Comparison of ENCODE assay signal across 8 mouse cellular contexts in the genomic region with DNA sequence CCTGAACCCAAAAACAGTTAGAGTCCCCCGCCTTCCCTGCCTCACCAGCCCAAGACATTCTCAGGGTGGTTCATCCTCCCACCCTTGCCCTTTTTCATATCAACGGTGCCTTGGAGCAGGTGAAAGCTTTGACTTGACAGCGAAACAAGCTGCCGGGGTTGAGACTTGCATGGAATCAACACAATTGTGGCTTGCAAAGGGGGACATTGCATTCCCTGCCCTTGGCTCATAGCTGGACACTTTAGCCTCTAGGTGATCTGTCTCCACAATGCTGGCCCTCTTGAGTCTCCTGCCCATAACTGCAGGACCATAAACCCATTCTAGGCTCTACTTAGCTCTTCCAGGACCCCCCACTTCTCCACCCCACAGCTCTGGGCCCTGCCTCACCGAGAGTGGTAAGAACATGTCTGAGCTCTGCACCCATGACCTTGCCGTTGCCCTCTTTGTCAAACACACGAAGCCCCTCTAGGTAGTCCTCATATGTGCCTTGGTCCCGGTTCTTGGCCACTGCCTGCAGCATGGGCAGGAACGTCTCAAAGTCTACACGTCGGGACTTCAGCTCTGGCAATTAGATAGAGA. TPM values are rescaled to one million over a fixed set of nuclear protein-coding genes. Genes with fewer than 3 reads are reported as not detected.
A peak's percentile ranks its signal among the peaks of the same experiment; 100 is the strongest.
DNase-seq lines count a peak whose midpoint lies in the region; ATAC-seq and TF ChIP-seq lines count a peak whose summit lies in the region.

No protein-coding gene starts in this region.

- WGBS in bone marrow, adult 2 months, result 18% methylated on average over 11 of the region's 11 CpGs
- 57% methylated on average over 11 of the region's 11 CpGs for WGBS in hindbrain, embryonic 12.5 days
- WGBS in midbrain, embryonic 14.5 days, result 61% methylated on average over 11 of the region's 11 CpGs

- no peak for TF ChIP-seq CTCF in bone marrow, adult 2 months (IDR thresholded peaks at IDR 0.05; ENCODE audit: control insufficient read depth, insufficient read depth, low read length)

- no peak for ATAC-seq in hindbrain, embryonic 12.5 days (ENCODE audit: low FRiP score)
- ATAC-seq in midbrain, embryonic 14.5 days (ENCODE audit: low FRiP score, low TSS enrichment), result no peak
- ATAC-seq in granulocyte monocyte progenitor cell, adult 5-6 weeks (replicated peaks; ENCODE audit: poor library complexity, severe bottlenecking), result no peak

- H3K27me3 ChIP-seq in hindbrain, embryonic 12.5 days, result no peaks in the 10 kb centered on the region
- no peaks in the 10 kb centered on the region for H3K27me3 ChIP-seq in midbrain, embryonic 14.5 days (ENCODE audit: control insufficient read depth, insufficient read depth, low read length)

- peaks cover 2% of the 10 kb centered on the region; the same call in 1 of the 2 replicates for H3K4me1 ChIP-seq in bone marrow, adult 2 months (ENCODE audit: control insufficient read depth, insufficient read depth, low read length)
- peaks cover 38% of the 10 kb centered on the region for H3K4me1 ChIP-seq in hindbrain, embryonic 12.5 days
- peaks cover 26% of the 10 kb centered on the region for H3K4me1 ChIP-seq in midbrain, embryonic 14.5 days (ENCODE audit: control insufficient read depth, insufficient read depth, low read length)

- DNase-seq in kidney, adult 9 months, result peak; percentile 34
- no peak for DNase-seq in kidney, postnatal 14 days
- DNase-seq in midbrain, embryonic 14.5 days, result no peak
- no peak for DNase-seq in adrenal gland, postnatal 14 days
- no peak for DNase-seq in spleen, adult 12 weeks (ENCODE audit: low spot score)

- peaks cover 23% of the 10 kb centered on the region for H3K36me3 ChIP-seq in hindbrain, embryonic 12.5 days
- H3K36me3 ChIP-seq in midbrain, embryonic 14.5 days (ENCODE audit: control insufficient read depth, insufficient read depth, low read length), result peaks cover 22% of the 10 kb centered on the region

- H3K9ac ChIP-seq in hindbrain, embryonic 12.5 days, result peak overlapping the region; percentile 83
- H3K9ac ChIP-seq in midbrain, embryonic 14.5 days (replicated peaks; ENCODE audit: low read length), result peak overlapping the region; percentile 72

- H3K4me2 ChIP-seq in hindbrain, embryonic 12.5 days (replicated peaks), result peak overlapping the region; percentile 66
- peak overlapping the region; percentile 71 for H3K4me2 ChIP-seq in midbrain, embryonic 14.5 days (ENCODE audit: low read length)

- TF ChIP-seq POLR2A in bone marrow, adult 2 months (IDR thresholded peaks at IDR 0.05; ENCODE audit: borderline replicate concordance, control insufficient read depth, low read depth, low read length), result no peak

- H3K9me3 ChIP-seq in hindbrain, embryonic 12.5 days (replicated peaks), result no peaks in the 10 kb centered on the region
- no peaks in the 10 kb centered on the region for H3K9me3 ChIP-seq in midbrain, embryonic 14.5 days (ENCODE audit: control insufficient read depth, low read length)

- H3K4me3 ChIP-seq in bone marrow, adult 2 months (replicated peaks; ENCODE audit: control insufficient read depth, low read depth, low read length), result peak overlapping the region; percentile 87
- H3K4me3 ChIP-seq in hindbrain, embryonic 12.5 days, result peak overlapping the region; percentile 75
- peak overlapping the region; percentile 81 for H3K4me3 ChIP-seq in midbrain, embryonic 14.5 days (replicated peaks; ENCODE audit: low read depth, low read length)

- H3K27ac ChIP-seq in bone marrow, adult 2 months (ENCODE audit: control insufficient read depth, insufficient read depth, low read depth, low read length, poor library complexity), result peak overlapping the region; percentile 71
- H3K27ac ChIP-seq in hindbrain, embryonic 12.5 days, result peak overlapping the region; percentile 92
- peak overlapping the region; percentile 91 for H3K27ac ChIP-seq in midbrain, embryonic 14.5 days (replicated peaks; ENCODE audit: low read depth, low read length)

RNA-seq across cellular contexts. Expression of a gene that starts 0.8 kb away (rescaled TPM):
- 1,368 and 2,050 TPM in 2 replicates for polyA plus RNA-seq in bone marrow, adult 2 months (2011; ENCODE audit: insufficient read depth, insufficient read length, low replicate concordance, missing spikeins)
- 836 and 860 TPM in 2 replicates for polyA plus RNA-seq in hindbrain, embryonic 12.5 days (2016; fragmentation: Nextera tagmentation; extraction: Ambion mirVana)
- polyA plus RNA-seq in midbrain, embryonic 14.5 days (2014; fragmentation: Nextera tagmentation; extraction: Ambion mirVana), result 750 and 787 TPM in 2 replicates
- 800 and 862 TPM in 2 replicates for total RNA-seq in adrenal gland, postnatal 14 days (2021)
- 1,019 and 1,105 TPM in 2 replicates for total RNA-seq in granulocyte monocyte progenitor cell, adult 5-6 weeks (2014; fragmentation: Nextera tagmentation)
- 1,278 and 1,308 TPM in 2 replicates for total RNA-seq in granulocyte monocyte progenitor cell, adult 5-6 weeks (2017)

RNA-seq across cellular contexts. Expression of a gene that starts 3.7 kb away (rescaled TPM):
- 0.79 and 2.4 TPM in 2 replicates for polyA plus RNA-seq in bone marrow, adult 2 months (2011; ENCODE audit: insufficient read depth, insufficient read length, low replicate concordance, missing spikeins)
- 2.9 and 3.3 TPM in 2 replicates for polyA plus RNA-seq in hindbrain, embryonic 12.5 days (2016; fragmentation: Nextera tagmentation; extraction: Ambion mirVana)
- polyA plus RNA-seq in midbrain, embryonic 14.5 days (2014; fragmentation: Nextera tagmentation; extraction: Ambion mirVana), result 5.3 and 6.8 TPM in 2 replicates
- total RNA-seq in adrenal gland, postnatal 14 days (2021), result 4.7 and 5.0 TPM in 2 replicates
- total RNA-seq in granulocyte monocyte progenitor cell, adult 5-6 weeks (2014; fragmentation: Nextera tagmentation), result 10.7 and 13.7 TPM in 2 replicates
- 1.2 and 1.7 TPM in 2 replicates for total RNA-seq in granulocyte monocyte progenitor cell, adult 5-6 weeks (2017)

RNA-seq across cellular contexts. Expression of a gene that starts 30.9 kb away (rescaled TPM):
- 26.2 and 36.1 TPM in 2 replicates for polyA plus RNA-seq in bone marrow, adult 2 months (2011; ENCODE audit: insufficient read depth, insufficient read length, low replicate concordance, missing spikeins)
- polyA plus RNA-seq in hindbrain, embryonic 12.5 days (2016; fragmentation: Nextera tagmentation; extraction: Ambion mirVana), result 28.9 and 30.9 TPM in 2 replicates
- polyA plus RNA-seq in midbrain, embryonic 14.5 days (2014; fragmentation: Nextera tagmentation; extraction: Ambion mirVana), result 6.0 and 10.9 TPM in 2 replicates
- total RNA-seq in adrenal gland, postnatal 14 days (2021), result 28.5 and 36.9 TPM in 2 replicates
- total RNA-seq in granulocyte monocyte progenitor cell, adult 5-6 weeks (2014; fragmentation: Nextera tagmentation), result 89.1 and 90.5 TPM in 2 replicates
- 78.8 and 97.6 TPM in 2 replicates for total RNA-seq in granulocyte monocyte progenitor cell, adult 5-6 weeks (2017)

RNA-seq across cellular contexts. Expression of a gene that starts 35.7 kb away (rescaled TPM):
- polyA plus RNA-seq in bone marrow, adult 2 months (2011; ENCODE audit: insufficient read depth, insufficient read length, low replicate concordance, missing spikeins), result 45.0 and 74.4 TPM in 2 replicates
- 195 and 215 TPM in 2 replicates for polyA plus RNA-seq in hindbrain, embryonic 12.5 days (2016; fragmentation: Nextera tagmentation; extraction: Ambion mirVana)
- polyA plus RNA-seq in midbrain, embryonic 14.5 days (2014; fragmentation: Nextera tagmentation; extraction: Ambion mirVana), result 172 and 229 TPM in 2 replicates
- total RNA-seq in adrenal gland, postnatal 14 days (2021), result 107 and 108 TPM in 2 replicates
- 90.4 and 113 TPM in 2 replicates for total RNA-seq in granulocyte monocyte progenitor cell, adult 5-6 weeks (2014; fragmentation: Nextera tagmentation)
- 56.4 and 56.9 TPM in 2 replicates for total RNA-seq in granulocyte monocyte progenitor cell, adult 5-6 weeks (2017)

RNA-seq across cellular contexts. Expression of a gene that starts 52.8 kb away (rescaled TPM):
- polyA plus RNA-seq in bone marrow, adult 2 months (2011; ENCODE audit: insufficient read depth, insufficient read length, low replicate concordance, missing spikeins), result 7.0 and 9.8 TPM in 2 replicates
- 20.8 TPM in 2 replicates for polyA plus RNA-seq in hindbrain, embryonic 12.5 days (2016; fragmentation: Nextera tagmentation; extraction: Ambion mirVana)
- polyA plus RNA-seq in midbrain, embryonic 14.5 days (2014; fragmentation: Nextera tagmentation; extraction: Ambion mirVana), result 17.6 and 19.6 TPM in 2 replicates
- 12.6 and 13.5 TPM in 2 replicates for total RNA-seq in adrenal gland, postnatal 14 days (2021)
- total RNA-seq in granulocyte monocyte progenitor cell, adult 5-6 weeks (2014; fragmentation: Nextera tagmentation), result 8.8 and 9.7 TPM in 2 replicates
- total RNA-seq in granulocyte monocyte progenitor cell, adult 5-6 weeks (2017), result 12.5 and 13.6 TPM in 2 replicates
